Mouse (Mus musculus): ENCODE results near the gene Cps1. TPM values are rescaled to one million over a fixed set of nuclear protein-coding genes. Genes with fewer than 3 reads are reported as not detected.

Cps1 gene
- total RNA-seq (2015) (not detected in 2 replicates), total RNA-seq (2017) (not detected in 2 replicates)

DNA sequence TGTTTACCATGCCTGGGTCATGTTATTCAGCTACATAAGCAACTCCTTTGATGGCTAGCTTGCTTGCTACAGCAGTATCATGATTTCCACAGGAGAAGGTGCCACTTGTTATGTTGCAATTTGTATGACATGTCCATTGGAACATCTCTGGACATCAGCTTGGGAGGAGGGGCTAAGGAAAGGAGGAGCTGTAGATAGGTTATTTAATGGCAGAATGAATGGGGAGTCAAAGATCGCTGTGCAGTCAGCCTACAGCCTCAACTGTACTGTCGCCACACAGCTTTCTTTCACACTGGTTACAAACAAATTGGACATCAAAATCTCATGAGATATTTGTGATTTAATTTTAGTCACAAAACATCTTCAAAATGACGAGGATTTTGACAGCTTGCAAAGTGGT lies at the start of gene Cps1:
TSS of gene Cps1 (plus strand) at position 230 of the 400 bp plus-strand sequence.
- no peak for ATAC-seq (ENCODE audit: poor library complexity, severe bottlenecking)

DNA sequence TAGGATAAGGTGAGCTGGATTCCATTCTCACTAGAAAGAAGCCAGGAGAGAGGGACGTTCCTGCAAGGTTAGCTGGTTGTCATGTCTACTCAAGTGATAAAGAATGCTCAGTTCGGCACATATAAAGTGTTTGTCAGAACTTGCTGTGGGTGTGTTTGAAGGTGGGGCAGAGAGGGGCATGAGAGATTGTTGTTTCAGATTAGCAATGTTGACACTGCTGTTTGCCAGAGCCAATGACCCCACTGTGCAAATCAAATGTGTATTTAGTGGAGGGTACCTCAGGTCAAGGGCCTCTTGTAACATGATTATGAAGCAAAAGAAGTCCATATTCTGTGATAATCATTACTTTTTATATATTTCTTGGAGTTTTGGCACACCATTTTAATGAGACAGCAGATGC lies 45.1 kb upstream of the Cps1 start:
- ATAC-seq (ENCODE audit: poor library complexity, severe bottlenecking) = no peak

DNA sequence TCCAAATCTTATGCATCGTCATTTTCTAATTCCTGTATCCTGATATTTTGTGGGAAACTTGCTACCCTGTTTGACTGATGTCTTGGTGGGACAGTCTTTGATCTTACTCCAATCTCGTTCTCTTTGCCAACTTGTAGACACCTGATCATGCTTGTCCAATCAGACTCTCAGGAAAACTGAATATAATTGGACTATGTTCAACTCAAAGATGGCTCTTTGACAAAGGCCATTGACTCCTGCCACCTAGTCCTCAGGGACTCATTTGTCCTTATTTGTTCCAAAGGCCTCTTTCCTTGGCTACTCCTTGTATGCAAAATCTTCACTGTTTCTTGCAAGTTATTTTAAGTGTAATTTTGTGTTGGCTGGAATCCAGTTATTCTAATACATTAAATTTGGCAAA lies 44.2 kb upstream of the Cps1 start:
- no peak for ATAC-seq (ENCODE audit: poor library complexity, severe bottlenecking)

DNA sequence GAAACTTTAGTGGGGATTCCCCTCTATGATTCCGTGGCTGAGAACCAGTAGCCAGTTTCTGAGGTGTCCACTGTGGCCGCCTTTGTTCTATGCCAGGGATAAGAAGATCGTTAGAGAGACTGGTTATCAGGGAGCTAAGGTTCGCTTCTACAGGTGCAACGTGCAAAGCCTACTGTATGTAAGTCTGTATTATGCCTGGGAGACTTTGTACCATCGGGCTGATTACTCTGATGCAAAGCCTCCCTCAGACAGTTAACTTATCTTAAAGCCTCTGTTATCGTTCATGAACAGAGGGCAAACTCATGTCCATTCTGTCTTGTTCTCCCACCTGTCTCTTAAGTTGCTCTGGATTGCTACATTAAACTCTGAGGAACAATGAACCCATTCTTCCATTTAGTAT lies 43.7 kb upstream of the Cps1 start:
- no peak for ATAC-seq (ENCODE audit: poor library complexity, severe bottlenecking)

DNA sequence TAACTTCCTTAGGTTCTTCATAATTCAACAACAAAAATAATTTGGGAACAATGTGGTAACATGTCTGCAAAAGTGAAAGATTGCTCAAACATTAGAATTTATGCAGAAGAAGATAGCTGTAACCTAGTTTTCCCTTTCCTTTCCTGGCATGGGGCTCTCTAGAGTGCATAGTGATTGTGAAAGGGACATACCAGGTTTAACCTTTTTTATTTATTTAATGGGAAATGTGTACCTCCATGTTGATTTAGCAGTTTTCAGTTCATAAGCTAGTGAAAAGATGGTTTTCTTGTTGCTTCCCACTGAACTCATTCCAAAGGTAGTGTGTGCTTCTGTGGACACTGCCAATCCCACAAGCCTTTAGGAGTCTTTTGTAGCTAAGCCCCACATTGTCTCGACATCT lies 30.4 kb upstream of the Cps1 start:
- no peak for ATAC-seq (ENCODE audit: poor library complexity, severe bottlenecking)

DNA sequence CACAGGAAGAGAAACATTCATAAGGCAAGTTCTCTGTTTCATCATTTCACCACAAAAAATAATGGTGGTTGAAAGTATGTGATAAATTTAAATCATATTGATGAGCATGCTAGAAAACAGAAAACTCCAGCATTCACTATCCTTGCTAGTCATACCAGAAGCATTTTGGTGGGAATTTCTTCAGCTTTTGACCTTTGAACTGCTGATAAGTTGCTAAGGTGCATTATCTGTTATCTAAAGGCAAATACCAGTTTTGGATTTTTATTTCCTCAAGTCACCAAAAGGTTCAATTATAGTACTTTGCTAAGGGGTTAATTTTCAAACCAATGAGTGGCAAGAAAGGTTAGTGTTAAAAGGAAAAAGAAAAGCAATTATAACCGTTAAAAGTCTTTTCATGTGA lies 23.6 kb upstream of the Cps1 start:
- no peak for ATAC-seq (ENCODE audit: poor library complexity, severe bottlenecking)

DNA sequence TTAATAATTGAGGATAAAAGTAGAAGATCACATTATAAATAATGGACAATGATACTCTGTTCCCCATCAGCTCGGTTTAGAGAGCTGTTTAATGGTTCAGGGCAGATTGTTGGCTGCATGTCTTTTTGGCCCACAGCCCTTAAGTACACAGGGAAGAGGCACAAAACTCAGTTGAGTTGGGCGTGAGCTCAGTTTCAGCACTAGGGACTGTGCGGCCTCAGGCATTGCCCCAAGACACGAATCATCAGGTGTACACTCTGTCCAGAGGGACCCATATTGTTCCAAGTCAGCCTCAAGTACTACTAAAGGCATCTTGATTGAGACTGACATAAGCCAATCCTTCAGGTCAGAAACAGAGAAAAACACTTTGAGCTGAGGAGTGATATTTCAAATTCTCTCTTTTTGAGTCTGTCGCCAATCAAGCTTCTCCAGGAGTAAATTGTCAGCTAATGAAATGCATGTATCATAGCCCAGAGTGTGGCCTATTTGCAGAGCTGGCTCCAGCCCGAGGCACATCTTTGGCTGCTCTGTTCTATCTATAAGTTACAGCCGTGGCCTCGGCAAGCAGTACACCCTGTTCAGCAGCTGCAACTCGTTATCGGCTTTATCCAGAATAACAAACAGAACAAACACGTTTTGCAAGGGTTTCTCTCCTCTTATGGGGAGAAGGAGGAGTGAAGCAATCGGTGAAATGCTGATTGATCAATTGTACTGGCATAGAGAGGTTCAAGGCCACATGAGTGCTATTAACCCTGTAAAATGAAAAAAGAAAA lies 19.2 kb upstream of the Cps1 start:
- ATAC-seq (ENCODE audit: poor library complexity, severe bottlenecking) = no peak

DNA sequence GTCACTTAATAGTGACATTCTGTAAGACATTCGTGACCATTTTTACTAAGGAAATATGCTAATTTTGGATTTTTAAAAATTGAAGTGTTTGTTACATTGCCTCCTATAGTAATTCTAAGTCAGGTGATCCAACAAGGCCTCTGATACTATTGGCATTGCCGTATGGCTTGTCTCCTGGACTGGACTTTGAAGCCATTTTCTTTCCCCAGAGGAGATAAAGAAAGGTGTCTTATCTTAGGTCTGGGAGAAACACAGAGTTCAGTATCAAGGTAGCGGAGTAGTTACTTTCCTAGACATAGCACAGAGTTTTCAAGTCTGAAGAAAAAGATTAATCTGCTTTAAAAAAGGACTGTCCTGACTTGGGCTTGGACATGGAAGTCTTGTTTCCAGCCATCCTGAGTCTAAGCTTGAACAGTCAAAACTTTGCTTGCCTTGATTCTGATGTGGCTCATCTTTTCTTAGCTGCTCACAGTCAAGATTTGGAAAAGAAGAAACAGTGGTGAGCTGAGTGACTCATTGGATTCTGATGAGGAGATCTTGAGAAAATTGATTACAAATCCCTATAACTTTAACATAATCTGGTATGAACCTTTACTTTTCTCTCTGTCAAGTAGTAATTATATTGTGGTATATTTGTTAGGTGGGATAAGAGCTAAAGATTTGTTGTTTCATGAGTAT lies 11.1 kb upstream of the Cps1 start:
- no peak for ATAC-seq (ENCODE audit: poor library complexity, severe bottlenecking)

DNA sequence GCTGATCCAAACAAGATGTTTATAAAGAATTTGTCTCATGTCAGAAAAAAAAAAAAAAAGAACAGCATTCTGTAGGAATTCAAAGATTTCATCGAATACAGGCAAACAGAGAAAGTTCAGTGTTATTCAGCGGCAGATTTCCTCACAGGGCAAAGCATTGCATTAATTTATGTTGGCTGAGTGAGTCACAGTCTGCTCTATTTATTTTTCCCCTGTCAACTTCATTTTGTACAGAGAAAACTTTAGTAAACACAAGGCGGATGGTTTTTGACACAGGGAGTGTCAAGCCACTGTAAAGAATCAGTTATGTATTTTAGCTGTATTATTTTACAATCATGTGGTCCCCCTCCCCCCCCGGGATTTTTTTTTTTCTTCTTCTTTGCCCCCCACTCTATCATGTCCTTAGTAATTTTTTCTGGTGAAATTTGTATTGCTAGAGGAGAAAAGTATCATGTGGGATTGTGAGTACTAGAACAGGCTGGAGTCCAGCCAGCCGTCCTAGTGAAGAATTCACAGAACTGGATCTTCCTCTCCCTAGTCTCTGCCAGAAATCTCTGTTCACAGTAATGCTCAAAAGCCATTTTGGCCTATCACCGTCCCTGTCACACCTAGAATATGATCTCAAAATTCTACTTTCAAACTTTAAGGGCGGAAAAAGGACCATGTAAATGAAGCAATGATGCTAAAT lies 9.3 kb upstream of the Cps1 start:
- no peak for ATAC-seq (ENCODE audit: poor library complexity, severe bottlenecking)

DNA sequence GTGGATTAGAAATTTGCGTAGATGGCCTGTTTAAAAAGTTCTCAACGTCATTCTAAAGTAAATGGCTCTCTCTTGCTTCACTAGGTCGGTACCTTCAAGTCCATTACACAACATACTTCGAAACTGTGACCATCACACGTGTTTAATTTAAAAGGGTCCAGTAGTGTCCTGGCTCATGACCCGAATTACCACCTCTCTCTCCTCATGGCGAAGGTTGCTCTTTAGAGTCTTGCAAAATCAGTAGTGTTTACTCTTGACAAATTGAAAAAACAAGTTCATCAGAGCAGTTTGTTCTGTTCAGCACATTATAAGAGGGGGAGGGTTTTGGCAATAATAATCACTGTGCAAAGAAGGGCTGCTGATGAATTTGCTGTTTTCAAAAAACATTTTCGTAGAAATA lies 6.3 kb upstream of the Cps1 start:
- no peak for ATAC-seq (ENCODE audit: poor library complexity, severe bottlenecking)

DNA sequence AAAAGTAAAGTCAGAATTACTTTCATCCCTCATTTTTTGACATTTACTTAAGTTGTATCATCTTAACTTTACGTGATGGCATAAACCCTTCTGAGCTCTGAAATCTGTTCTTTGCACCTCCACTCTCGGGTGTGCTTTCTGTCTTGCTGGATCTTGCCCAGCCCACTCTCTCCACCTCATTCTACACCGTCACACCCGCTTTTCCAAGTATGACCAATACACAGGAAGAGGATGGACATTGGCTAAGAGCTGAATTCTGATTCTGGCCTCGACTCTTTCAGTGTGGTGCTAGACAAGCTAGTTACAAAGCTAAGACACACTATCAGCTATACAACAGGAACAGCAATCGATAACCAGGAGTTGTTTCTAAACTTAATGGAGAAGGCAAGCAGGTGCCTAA lies 5.0 kb upstream of the Cps1 start:
- ATAC-seq (ENCODE audit: poor library complexity, severe bottlenecking) = no peak

DNA sequence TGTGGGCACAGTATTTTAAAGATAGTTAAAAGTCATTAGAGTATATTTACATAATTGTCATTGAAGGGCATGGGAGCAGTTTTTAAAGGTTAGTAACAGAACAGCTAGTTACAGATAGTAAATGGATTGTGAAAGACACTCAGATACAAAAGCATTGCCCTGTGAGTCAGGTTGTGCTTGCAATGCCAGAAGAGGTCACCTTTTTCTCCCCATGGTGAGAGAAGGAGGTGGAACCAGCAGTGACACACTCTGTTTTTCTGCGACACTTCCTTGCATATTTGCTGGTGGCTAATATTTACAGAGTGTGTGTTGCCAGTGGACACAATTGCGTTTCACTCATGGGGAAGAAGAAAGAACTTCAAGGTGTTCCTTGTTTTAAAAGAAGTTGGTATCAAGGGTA lies 2.6 kb downstream of the Cps1 start:
- no peak for ATAC-seq (ENCODE audit: poor library complexity, severe bottlenecking)

DNA sequence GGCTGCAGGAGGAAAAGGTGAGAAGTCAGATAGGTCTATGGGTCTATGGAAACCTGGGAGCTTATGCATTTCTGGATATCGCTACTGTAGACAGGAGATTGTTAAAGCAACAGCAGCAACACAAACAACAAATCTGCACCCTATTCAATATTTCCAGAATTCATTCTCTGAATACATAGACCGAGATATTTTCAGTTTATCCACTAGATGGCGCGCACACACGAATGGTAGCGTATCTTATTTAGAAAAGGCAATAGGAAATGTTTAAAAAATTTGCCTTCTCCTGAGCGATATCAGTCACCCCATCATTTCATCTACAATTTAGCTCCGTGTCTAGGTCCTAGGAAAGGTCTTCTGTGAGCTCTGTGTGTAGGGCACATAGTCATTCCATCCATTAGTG lies 21.1 kb downstream of the Cps1 start:
- ATAC-seq (ENCODE audit: poor library complexity, severe bottlenecking) = no peak

DNA sequence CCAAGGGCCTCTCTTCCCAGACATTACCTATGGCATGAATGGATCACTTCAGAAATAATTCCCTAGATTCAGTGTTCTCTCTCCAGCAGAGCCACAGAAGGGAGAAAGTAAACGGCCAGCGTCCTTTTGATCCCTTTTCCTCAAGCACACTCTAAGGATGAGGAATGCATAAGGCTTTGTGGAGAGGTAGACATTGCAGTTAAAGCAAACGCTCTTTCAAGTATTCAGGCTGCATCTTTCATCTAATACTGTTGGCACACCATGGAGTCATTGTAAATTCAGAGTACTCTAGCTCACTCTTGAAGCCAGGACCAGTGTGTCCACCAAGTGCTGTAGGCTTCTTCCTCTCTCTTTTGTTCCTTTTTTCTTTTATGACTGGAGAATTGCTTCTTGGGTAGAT lies 28.4 kb downstream of the Cps1 start:
- ATAC-seq (ENCODE audit: poor library complexity, severe bottlenecking) = no peak

DNA sequence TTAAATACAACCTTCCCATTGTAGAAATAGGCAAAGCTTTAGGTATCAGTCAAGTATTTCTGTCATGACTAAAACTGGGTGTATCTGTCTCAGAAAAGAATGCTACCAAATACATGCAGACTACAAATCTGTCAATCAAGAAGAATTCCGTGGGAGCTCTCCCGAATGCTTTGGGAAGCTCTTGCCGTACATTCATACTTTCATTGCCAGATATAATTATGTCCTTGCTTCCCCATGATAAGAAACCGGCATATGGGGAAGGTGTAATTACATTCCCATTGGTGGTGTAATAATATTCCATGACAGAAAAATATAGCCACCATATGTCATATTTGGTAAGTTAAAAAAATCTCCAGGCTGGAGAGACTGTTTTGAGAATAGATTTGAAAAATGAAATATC lies 44.5 kb downstream of the Cps1 start:
- no peak for ATAC-seq (ENCODE audit: poor library complexity, severe bottlenecking)

DNA sequence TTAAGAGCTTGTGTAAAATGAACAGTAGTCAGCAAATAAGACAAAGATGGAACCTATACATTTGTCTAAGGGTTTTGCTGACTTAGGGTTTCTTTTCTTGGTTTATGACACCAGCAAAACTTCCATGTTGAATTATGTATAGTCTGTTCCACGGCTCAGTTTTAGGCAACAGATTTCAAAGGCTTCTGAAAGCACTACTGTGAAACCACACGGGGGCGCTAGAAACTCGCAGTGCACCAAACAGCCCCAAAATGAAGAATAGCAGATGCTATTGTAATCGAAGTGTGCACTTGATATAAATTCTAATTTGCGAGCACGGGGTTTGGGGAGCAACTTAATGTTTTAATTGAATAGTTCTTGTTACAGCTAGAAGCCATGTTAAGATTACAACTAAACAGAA lies 58.3 kb downstream of the Cps1 start:
- ATAC-seq (ENCODE audit: poor library complexity, severe bottlenecking) = no peak

DNA sequence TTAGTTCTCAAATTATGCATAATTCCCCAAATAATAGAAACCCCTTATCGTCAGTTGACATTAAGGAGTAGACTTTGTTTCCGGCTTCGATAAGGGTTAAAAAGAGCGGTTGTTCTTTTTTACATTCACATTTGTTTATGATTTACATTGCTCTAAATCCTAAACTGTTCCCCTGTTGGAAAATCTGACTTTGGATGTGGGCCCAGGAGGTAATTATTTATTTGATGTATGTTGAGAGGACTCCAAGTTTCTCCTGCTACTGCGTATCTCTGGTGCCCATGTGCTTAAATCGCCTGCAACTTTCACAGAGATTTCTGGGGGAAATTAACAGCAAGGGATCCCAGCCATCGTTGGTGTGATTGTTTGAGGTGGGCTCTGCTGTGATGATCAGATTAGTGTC lies 59.4 kb downstream of the Cps1 start:
- ATAC-seq (ENCODE audit: poor library complexity, severe bottlenecking) = no peak

DNA sequence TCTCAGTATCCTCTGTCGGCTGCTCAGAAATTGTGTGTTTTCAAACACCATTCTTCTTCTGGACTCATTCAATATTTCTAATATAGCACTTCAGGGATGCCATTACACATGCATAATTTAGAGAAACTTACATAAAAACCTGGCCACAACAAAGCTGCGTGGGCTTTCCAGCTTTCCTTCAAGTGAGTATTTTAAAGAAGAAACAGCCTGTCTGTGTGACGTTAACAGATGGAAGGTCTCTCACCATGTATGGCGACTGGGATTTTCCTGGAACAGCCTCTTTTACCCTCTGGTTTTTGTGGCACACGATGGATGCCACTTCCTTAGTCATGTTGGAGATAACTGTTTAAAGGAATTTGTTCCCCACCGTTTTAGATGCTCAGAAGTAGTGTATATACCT lies 60.7 kb downstream of the Cps1 start:
- ATAC-seq (ENCODE audit: poor library complexity, severe bottlenecking) = no peak

DNA sequence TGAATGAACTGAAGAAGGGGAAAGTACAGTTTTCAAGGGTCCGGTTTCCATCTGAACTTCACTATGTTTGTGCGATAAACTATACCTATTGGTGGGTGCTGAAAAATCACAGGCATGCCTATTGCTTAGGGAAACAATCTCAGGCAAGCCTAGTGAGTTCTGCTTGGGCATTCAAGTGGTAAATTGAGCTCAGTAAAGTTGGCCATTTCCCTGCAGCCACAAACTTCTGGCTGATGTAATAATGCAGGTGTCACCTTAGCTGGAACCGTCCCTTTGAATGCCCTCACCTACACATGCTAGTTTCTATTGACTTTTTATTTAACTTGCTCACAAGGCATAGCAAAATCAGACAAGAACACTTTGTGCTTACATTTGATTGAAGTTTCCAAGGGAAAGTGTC lies 61.3 kb downstream of the Cps1 start:
- ATAC-seq (ENCODE audit: poor library complexity, severe bottlenecking) = no peak

DNA sequence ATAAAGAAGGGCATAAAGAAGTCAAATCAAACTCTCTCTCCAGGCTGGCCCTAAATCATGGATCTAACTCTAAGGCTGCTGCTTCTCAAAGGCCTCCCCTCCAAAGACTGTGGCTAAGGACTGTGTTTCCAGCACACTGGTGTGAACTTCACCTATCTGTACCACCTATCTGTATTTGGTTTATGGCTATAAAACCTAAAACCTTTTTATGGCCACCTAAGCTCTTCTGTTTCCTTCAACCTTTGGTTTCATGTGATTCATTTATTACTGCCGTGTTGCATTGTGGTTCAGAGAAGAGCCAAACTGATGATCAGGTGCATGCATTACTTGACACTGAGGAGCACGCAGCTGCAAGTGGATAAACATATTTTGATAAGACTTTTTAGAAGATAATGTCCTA lies 74.5 kb downstream of the Cps1 start:
- ATAC-seq (ENCODE audit: poor library complexity, severe bottlenecking) = no peak

DNA sequence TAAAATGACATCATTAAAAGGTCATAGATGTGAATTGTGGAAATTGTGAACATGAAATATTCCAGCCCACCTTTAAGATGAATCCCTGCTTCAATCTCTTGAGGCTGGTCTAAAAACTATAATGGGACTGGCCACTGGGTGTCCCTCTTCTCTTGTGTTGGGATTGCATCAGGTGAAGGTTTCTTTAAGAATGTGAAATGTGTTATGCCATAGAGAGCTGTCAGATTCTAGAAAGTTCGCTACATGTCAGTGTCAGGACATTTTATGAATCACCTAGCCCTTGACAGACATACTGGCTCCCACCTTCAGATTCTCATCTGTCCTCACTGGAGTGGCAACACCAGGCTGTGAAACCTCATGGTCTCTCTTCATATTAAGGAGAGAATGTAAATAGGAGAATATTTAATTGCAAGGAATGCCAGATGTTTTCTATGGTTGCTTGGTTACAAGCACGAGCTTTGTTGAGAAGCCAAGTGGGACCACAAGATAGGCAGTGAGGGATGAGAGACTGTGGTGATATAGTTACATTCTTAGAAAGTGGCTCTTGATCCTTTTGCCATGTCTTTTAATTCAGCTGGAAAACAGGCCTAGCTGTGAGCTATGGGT lies 95.6 kb downstream of the Cps1 start:
- ATAC-seq (ENCODE audit: poor library complexity, severe bottlenecking) = no peak

DNA sequence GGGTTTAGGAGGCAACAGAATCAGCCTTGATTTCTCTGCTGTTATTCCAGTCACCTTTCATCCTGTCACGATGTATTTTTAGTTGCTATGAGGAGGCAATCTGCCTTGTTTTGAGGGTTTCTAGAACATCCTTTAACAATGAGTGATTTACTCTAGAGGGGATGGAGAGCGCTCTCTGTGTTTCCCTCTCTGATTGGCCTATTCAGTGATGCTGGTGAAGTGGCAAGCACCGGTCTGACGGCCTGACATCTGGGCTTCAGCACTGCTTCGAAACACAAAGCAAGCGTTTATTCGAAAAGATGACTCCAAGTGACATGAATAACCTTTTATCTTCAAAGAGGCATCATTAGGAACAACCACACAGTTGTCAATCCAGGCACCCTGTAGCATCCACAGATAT lies 100.8 kb downstream of the Cps1 start:
- ATAC-seq (ENCODE audit: poor library complexity, severe bottlenecking) = no peak

Data from megakaryocyte, adult 5-6 weeks (primary cell).